Mouse (Mus musculus): ENCODE data around the gene Chil3.
"Not testable (repeated sequence)": the region's sequence is repeated elsewhere in the genome, so short reads cannot be mapped to it uniquely, and the experiment has no call there.

DNA sequence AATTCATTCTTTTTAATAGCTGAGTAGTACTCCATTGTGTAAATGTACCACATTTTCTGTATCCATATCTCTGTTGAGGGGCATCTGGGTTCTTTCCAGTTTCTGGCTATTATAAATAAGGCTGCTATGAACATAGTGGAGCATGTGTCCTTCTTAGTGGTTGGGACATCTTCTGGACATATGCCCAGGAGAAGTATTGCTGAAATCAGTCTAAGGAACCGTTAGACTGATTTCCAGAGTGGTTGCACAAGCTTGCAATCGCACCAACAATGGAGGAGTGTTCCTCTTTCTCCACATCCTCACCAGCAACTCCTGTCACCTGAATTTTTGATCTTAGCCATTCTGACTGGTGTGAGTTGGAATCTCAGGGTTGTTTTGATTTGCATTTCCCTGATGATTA is 5.1 kb upstream of the Chil3 start:
- not testable (repeated sequence) for TF ChIP-seq CTCF (IDR thresholded peaks at IDR 0.05; ENCODE audit: extremely low read depth, insufficient read depth, insufficient read length, insufficient replicate concordance); POLR2A (IDR thresholded peaks at IDR 0.05; ENCODE audit: low read depth, low read length)
